Mouse (Mus musculus) heart, adult 2 months (tissue): Measurements from ENCODE around the gene Zfp704. TPM values are rescaled to one million over a fixed set of nuclear protein-coding genes. Genes with fewer than 3 reads are reported as not detected.

Experiments used
- DNase-seq, 2 experiments: peaks; one replicate each; pipeline ENCODE4 v3.0.0; 2021
- H3K27ac ChIP-seq: fragments of 200-600 bp; 2 replicates; pipeline ENCODE4 v1.8.1; 2022
- H3K27me3 ChIP-seq: fragments of 200-500 bp; 2 replicates; pipeline ENCODE4 v1.6.1; 2012; ENCODE audit warnings: mild to moderate bottlenecking, low read length, inconsistent platforms, mixed read lengths; ENCODE audit not compliant: control insufficient read depth, insufficient read depth
- H3K36me3 ChIP-seq: fragments of 200-500 bp; 2 replicates; pipeline ENCODE4 v1.6.1; 2012; ENCODE audit warnings: low read length, inconsistent platforms; ENCODE audit not compliant: control insufficient read depth, insufficient read depth
- H3K4me1 ChIP-seq: fragments of 200-500 bp; 2 replicates; pipeline ENCODE4 v1.6.1; 2011; ENCODE audit warnings: low read length; ENCODE audit not compliant: control insufficient read depth, insufficient read depth
- H3K4me3 ChIP-seq: fragments of 200-600 bp; 2 replicates; pipeline ENCODE4 v1.8.1; 2022
- H3K79me2 ChIP-seq: fragments of 200-500 bp; replicated peaks from 2 replicates; pipeline ENCODE4 v1.6.1; 2012; ENCODE audit warnings: mild to moderate bottlenecking, inconsistent platforms, low read length, moderate library complexity, mixed read lengths; ENCODE audit not compliant: control insufficient read depth, insufficient read depth
- H3K9ac ChIP-seq: fragments of 200-500 bp; 2 replicates; pipeline ENCODE4 v1.6.1; 2012; ENCODE audit warnings: low read depth, mild to moderate bottlenecking, control low read depth, inconsistent platforms, low read length, mixed read lengths
- CTCF ChIP-seq: fragments of 200-600 bp; IDR thresholded peaks from 2 replicates; pipeline ENCODE4 v1.8.1; 2022; ENCODE audit warnings: antibody characterized with exemption, mild to moderate bottlenecking, moderate library complexity
- EP300 ChIP-seq: fragments of 200-500 bp; IDR thresholded peaks from 2 replicates; pipeline ENCODE4 v1.6.1; 2011; ENCODE audit warnings: low read depth, low read length, control low read depth; ENCODE audit not compliant: insufficient read depth
- POLR2A ChIP-seq: fragments of 200-500 bp; IDR thresholded peaks from 2 replicates; pipeline ENCODE4 v1.6.1; 2011; ENCODE audit warnings: mild to moderate bottlenecking, low read depth, low read length, control low read depth; ENCODE audit not compliant: insufficient read depth
- WGBS: fragments of 180-500 bp; shearing (Covaris S2); methylation state at CpG from one replicate; pipeline ENCODE4 v1.1.7; 2018; 5-methylcytosine and 5-hydroxymethylcytosine counted together
- intact Hi-C: fragments of 180-260 bp; cut with DNase I; formaldehyde crosslinking; loops from one replicate; pipeline ENCODE4 v1.15.1; 2025
- polyA plus RNA-seq: library from polyadenylated mRNA; depleted of rRNA; stranded (reverse); fragments of >200 nt; gene quantifications from 2 replicates; pipeline ENCODE4 v1.2.3, GENCODE M21; 2012
- total RNA-seq, 2 experiments: library from RNA; stranded (reverse); gene quantifications; 2 replicates each; pipeline ENCODE4 v1.2.3; 2021

The Zfp704 gene
- total and polyA plus RNA-seq, 3 experiments: 3.3 to 14.2 (median 13.4) TPM

DNA sequence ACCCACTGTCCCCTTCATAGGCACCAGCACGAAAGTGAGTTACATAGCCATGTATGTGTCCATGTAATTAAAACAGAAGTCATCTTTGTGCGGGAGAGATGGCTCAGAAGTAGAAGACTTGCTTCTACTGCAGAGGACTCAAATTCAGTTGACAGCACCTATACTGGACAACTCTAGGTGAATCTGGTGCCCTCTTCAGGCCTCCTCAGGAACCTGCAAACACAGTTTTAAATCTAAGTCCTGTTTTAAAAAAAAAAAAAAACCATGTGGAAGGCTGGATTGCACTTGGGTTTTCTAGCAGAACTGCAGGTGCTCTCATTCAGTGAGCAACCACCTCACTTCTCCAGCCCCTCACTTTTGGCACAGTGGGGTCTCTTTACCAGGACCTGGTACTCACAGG is 16.1 kb downstream of the Zfp704 start:
- no peaks in the 10 kb centered on the region for H3K27me3 ChIP-seq
- no peak overlapping the region for H3K27ac ChIP-seq
- H3K36me3 ChIP-seq: no peaks in the 10 kb centered on the region
- no peak overlapping the region for H3K9ac ChIP-seq
- no peaks in the 10 kb centered on the region; the same call in 1 of the 2 replicates for H3K4me1 ChIP-seq
- peaks cover 4% of the 10 kb centered on the region; the same call in 1 of the 2 replicates for H3K79me2 ChIP-seq
- DNase-seq: peak in 1 of 2 experiments; percentile 15
- WGBS: 68% methylated on average over 2 of the region's 2 CpGs
- intact Hi-C loops: loop anchor here (5.0 to 10.0 kb wide), 3 partner anchors 127 to 519 kb away; no protein-coding TSS in a partner anchor
- TF ChIP-seq CTCF: peak; percentile 81
- no peak for TF ChIP-seq POLR2A
- no peak overlapping the region for H3K4me3 ChIP-seq

DNA sequence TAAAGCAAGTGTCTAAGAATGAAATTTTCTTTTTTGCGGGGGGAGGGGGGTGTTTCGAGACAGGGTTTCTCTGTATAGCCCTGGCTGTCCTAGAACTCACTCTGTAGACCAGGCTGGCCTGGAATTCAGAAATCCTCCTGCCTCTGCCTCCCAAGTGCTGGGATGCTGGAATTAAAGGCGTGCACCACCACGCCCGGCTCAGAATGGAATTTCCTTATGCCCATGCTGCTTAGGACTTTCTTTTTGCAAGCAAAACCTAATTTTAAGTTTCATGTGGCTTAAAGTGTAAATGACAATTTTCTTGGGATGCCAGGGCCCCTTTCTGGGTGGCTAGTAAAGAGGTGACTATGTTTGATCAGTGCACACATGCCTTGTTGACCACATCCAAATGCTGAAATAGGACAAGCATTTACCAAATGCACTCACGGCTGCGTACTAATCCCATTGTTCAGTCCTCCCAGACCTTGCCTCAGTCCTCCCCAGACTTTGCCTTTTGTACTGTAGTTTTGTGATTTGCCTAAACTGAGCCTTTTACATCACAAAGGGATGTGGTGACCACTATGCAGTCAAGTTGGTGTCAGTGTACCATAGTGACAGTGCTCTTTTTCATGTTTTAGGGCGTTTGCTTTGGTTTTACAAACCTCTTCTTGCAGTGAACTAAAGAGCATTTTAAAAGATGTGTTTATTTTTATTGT is 18.3 kb downstream of the Zfp704 start:
- DNase-seq: no peak
- Histone ChIP-seq H3K4me3 (no peak overlapping the region), H3K4me1 (no peaks in the 10 kb centered on the region; the same call in 1 of the 2 replicates), H3K36me3 (no peaks in the 10 kb centered on the region), H3K79me2 (peaks cover 4% of the 10 kb centered on the region; the same call in 1 of the 2 replicates), H3K9ac (no peak overlapping the region), H3K27ac (no peak overlapping the region), H3K27me3 (no peaks in the 10 kb centered on the region)
- intact Hi-C loops: loop anchor here (5.0 to 10.0 kb wide), 3 partner anchors 124 to 517 kb away; no protein-coding TSS in a partner anchor
- WGBS: 98% methylated on average over 8 of the region's 8 CpGs
- no peak for TF ChIP-seq CTCF
- TF ChIP-seq POLR2A: no peak
- TF ChIP-seq EP300: no peak

DNA sequence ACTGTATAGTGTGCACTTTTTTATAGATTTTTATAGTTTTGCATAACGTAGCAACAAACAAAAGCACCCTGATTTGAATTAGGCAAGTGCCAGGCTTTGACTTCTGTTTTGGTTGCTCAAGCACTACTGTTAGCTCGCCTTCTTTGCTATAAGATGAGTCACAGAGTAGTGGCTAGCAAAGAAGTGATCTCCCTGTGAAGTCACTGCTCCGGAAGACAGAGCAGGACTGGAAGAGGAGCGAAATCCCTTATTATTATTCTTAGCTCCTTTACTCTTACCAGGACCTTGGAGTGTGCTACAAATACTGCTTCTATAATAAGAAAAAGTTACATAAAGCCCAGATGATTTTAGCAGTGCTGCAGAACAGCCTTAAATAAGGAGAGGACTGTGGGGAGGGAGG is 21.2 kb downstream of the Zfp704 start:
- 70% methylated on average over 4 of the region's 4 CpGs for WGBS
- Histone ChIP-seq H3K36me3 (no peaks in the 10 kb centered on the region), H3K4me1 (no peaks in the 10 kb centered on the region; the same call in 1 of the 2 replicates), H3K9ac (no peak overlapping the region), H3K27me3 (no peaks in the 10 kb centered on the region), H3K79me2 (peaks cover 4% of the 10 kb centered on the region; the same call in 1 of the 2 replicates), H3K4me3 (no peak overlapping the region), H3K27ac (no peak overlapping the region)
- DNase-seq: no peak
- no peak for TF ChIP-seq POLR2A
- no peak for TF ChIP-seq CTCF
- TF ChIP-seq EP300: no peak
- intact Hi-C loops: no loop called here

DNA sequence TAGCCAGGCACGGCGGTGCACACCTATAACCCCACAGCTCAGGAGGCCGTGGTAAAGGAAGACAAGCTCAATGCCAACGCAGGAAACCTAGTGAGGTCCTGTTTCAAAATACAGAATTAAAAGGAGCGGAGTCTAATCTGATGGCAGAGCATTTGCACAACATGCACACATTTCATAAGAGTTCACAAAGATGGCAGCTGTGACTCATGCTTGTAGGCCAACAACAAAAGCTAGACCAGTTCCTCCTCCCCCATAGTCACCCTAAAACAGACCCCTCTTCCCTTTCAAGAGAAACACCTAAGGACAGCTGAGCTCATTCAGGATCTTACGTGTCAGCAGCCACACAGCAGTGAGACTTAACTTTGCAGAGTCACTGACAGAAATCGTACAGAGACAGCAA is 22.6 kb downstream of the Zfp704 start:
- no peaks in the 10 kb centered on the region for H3K36me3 ChIP-seq
- TF ChIP-seq CTCF (no peak), EP300 (no peak), POLR2A (no peak)
- H3K9ac ChIP-seq: no peak overlapping the region
- H3K27me3 ChIP-seq: no peaks in the 10 kb centered on the region
- H3K4me1 ChIP-seq: no peaks in the 10 kb centered on the region; the same call in 1 of the 2 replicates
- 98% methylated on average over 7 of the region's 7 CpGs for WGBS
- no peak for DNase-seq
- intact Hi-C loops: no loop called here
- no peak overlapping the region for H3K4me3 ChIP-seq
- no peak overlapping the region for H3K27ac ChIP-seq
- H3K79me2 ChIP-seq: peaks cover 4% of the 10 kb centered on the region; the same call in 1 of the 2 replicates

DNA sequence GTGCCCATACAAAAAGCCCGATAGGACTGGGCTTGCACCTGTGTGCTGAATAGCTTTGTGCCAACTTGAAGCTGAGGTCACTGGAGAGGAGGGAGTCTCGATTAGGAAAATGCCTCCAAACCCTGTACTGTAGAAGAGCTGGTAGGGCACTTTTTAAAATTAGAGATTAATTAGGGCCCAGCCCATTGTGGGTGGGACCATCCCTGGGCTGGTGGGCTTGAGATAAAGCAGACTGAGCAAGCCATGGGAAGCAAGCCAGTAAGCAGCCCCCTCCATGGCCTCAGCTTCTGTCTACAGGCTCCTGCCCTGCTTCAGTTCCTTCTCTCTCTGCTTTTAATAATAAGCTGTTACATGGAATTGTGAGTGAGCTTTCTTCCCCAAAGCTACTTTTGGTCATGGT is 26.4 kb downstream of the Zfp704 start:
- Histone ChIP-seq H3K9ac (no peak overlapping the region), H3K4me3 (no peak overlapping the region), H3K4me1 (peaks cover 5% of the 10 kb centered on the region), H3K27me3 (no peaks in the 10 kb centered on the region), H3K27ac (no peak overlapping the region), H3K36me3 (no peaks in the 10 kb centered on the region), H3K79me2 (no peaks in the 10 kb centered on the region; the same call in 1 of the 2 replicates)
- intact Hi-C loops: no loop called here
- WGBS: 77% methylated on average over 2 of the region's 2 CpGs
- TF ChIP-seq CTCF: no peak
- TF ChIP-seq EP300: no peak
- TF ChIP-seq POLR2A: no peak
- DNase-seq: no peak

DNA sequence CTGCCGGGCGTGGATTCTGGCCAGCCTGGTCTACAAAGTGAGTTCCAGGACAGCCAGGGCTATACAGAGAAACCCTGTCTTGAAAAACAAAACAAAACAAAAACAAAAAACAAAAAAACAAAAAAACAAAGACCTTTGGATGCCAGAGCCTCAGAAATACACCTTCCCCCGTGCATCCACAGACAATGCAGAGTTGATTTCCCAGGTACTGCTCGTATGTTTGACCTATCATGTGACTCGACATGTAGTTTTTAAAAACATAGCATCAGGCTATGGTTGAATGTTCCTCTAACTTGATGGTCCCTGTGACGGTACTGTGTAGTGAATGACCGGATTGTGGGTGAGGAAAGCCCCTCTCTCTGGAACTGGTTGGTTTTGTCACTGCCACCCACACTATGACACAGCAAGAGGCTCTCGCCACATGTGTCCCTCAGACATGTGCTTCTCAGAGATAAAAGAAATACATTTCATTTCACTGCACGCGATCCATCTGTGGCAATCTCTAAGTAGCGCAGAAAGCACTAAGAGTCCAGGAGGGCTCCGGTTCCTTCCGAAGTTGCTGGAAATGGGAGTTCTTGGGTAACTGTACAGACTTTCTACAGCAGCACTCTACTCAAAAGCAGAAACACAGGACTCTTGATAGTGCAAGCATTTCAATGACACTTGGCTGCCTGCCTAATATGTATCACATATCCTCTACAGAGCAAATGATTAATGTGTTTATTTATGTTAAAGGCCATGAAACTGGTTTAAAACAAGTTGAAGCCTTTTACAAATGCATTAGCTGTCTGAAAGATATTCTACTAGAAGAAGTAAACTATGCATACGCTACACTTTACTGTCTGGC is 28.7 kb downstream of the Zfp704 start:
- H3K36me3 ChIP-seq: no peaks in the 10 kb centered on the region
- H3K27me3 ChIP-seq: no peaks in the 10 kb centered on the region
- H3K9ac ChIP-seq: no peak overlapping the region
- peaks cover 5% of the 10 kb centered on the region for H3K4me1 ChIP-seq
- no peak for DNase-seq
- WGBS: 64% methylated on average over 14 of the region's 14 CpGs
- TF ChIP-seq POLR2A (no peak), CTCF (no peak), EP300 (no peak)
- no peaks in the 10 kb centered on the region for H3K79me2 ChIP-seq
- H3K27ac ChIP-seq: no peak overlapping the region
- no peak overlapping the region for H3K4me3 ChIP-seq
- intact Hi-C loops: no loop called here
